Mouse (Mus musculus) spleen, adult 2 months (tissue): ENCODE data around the gene Actl7a. TPM values are rescaled to one million over a fixed set of nuclear protein-coding genes. Genes with fewer than 3 reads are reported as not detected.

ENCODE experiments used
- DNase-seq, 2 experiments: peaks; one replicate each; pipeline versions ENCODE4 v3.0.0 to v3.0.0-alpha.2; 2012 to 2021; ENCODE audit warnings: low spot score in 2 of 2, low read depth in 1 of 2
- H3K27ac ChIP-seq: fragments of 200-500 bp; 2 replicates; pipeline ENCODE4 v1.5.1; 2012; ENCODE audit warnings: low read length, inconsistent platforms; ENCODE audit not compliant: insufficient read depth
- H3K27me3 ChIP-seq: fragments of 200-500 bp; 2 replicates; pipeline ENCODE4 v1.6.1; 2012; ENCODE audit warnings: mild to moderate bottlenecking, moderate library complexity, low read length, inconsistent platforms; ENCODE audit not compliant: control insufficient read depth, insufficient read depth
- H3K36me3 ChIP-seq: fragments of 200-500 bp; 2 replicates; pipeline ENCODE4 v1.6.1; 2012; ENCODE audit warnings: mild to moderate bottlenecking, low read length, inconsistent platforms; ENCODE audit not compliant: control insufficient read depth, insufficient read depth
- H3K4me1 ChIP-seq: fragments of 200-500 bp; 2 replicates; pipeline ENCODE4 v1.6.1; 2011; ENCODE audit warnings: inconsistent platforms; ENCODE audit not compliant: control insufficient read depth, insufficient read depth, insufficient read length
- H3K4me3 ChIP-seq: fragments of 200-500 bp; 2 replicates; pipeline ENCODE4 v1.5.1; 2011; ENCODE audit warnings: mild to moderate bottlenecking, inconsistent platforms; ENCODE audit not compliant: insufficient read depth, insufficient read length; ENCODE audit errors: extremely low read depth
- CTCF ChIP-seq: fragments of 200-500 bp; IDR thresholded peaks from 2 replicates; pipeline ENCODE4 v1.5.1; 2011; ENCODE audit warnings: mild to moderate bottlenecking, inconsistent platforms; ENCODE audit not compliant: insufficient read depth, insufficient read length, insufficient replicate concordance; ENCODE audit errors: extremely low read depth
- POLR2A ChIP-seq: fragments of 200-500 bp; IDR thresholded peaks from 2 replicates; pipeline ENCODE4 v1.6.1; 2011; ENCODE audit warnings: low read depth, low read length, inconsistent platforms
- WGBS: fragments of 180-500 bp; shearing (Covaris S2); methylation state at CpG from one replicate; pipeline ENCODE4 v1.1.7; 2018; 5-methylcytosine and 5-hydroxymethylcytosine counted together
- polyA plus RNA-seq: library from polyadenylated mRNA; depleted of rRNA; stranded (reverse); fragments of >200 nt; gene quantifications from 2 replicates; pipeline ENCODE4 v1.2.3, GENCODE M21; 2012

Actl7a gene
- polyA plus RNA-seq, 1 experiment, result not detected

DNA sequence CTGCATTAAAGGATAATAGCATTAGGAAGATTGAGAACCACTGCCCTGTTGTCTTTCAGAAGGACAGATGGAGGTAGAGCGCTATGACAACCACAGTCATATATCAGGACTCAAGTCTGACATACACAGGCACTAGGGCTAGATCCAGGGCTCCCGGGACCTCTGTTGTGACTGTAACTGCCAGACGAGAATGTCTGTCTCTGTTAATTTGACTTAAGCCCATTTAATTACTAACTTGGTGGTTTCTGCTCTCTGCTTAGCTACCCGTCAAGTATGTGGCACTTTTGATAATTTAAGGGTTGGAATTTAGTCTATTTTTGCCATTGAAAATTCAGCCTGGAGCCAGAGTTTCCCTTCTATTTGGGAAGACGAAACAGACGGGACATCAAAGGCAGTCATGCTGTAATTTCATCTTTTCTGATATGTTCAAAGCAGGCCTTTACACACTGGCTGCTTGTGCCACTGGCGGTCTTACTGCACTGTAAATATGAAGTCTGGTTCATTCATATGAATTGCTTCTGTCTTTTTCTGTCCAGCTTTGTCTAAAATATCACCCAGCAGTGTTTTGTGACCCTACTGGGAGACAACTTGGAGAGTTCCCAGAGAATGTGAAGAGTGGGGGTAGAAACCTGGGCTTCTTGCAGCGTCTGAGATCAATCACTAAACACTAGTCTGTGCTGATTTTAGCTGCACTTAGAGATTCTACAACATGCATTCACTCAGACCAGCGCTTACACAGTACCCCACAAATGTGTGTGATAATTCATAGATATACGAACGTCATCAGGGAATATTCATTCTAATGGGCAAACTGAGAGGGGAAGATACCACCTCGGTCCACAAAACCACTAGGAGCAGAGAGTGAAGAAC lies 24.4 kb upstream of the Actl7a start:
- Histone ChIP-seq H3K4me1 (no peaks in the 10 kb centered on the region), H3K27me3 (no peaks in the 10 kb centered on the region), H3K36me3 (no peaks in the 10 kb centered on the region), H3K27ac (no peak overlapping the region), H3K4me3 (no peak overlapping the region)
- TF ChIP-seq POLR2A (no peak), CTCF (no peak)
- DNase-seq, result no peak
- 84% methylated on average over 12 of the region's 12 CpGs for WGBS

DNA sequence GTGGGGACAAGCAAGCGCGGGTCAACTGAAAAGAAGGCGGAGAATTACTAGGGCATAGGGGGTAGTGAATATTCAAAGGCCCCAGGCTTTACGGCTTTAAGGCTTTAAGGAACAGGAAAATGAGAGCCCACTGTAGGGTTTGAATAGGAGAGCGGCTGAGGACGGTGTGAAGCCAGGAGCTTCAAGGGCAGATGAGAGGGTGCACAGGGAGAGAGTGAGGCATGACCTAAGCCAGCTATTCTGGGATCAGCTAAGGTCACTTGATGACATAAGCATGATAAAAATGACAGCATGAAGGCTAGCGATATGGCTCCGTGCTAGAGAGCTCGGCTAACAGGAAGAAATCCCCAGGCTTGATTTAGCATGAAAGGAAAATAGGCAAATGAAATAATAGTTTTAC lies 23.8 kb upstream of the Actl7a start:
- Histone ChIP-seq H3K27me3 (no peaks in the 10 kb centered on the region), H3K36me3 (no peaks in the 10 kb centered on the region), H3K4me3 (no peak overlapping the region), H3K27ac (no peak overlapping the region), H3K4me1 (no peaks in the 10 kb centered on the region)
- 77% methylated on average over 9 of the region's 9 CpGs for WGBS
- TF ChIP-seq CTCF (no peak), POLR2A (no peak)
- DNase-seq, result no peak

DNA sequence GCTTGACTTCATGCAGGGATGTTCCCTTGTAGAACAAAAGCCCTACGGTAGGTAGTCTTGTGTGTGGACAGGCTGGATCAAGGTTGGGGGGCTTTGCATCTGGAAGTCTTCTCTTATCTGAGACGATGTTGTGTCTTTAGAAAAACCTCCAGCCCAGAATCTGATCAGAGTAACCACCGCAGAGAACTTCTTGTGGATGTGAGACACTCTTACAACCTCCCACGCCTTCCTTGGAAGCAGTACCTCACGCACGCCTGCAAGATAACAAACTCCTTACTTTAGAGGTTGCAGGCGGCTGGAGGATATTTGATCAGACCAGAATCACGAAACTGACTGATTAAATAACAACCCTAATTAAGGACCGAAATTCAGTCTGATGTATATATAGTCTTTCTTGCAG lies 22.8 kb upstream of the Actl7a start:
- Histone ChIP-seq H3K36me3 (no peaks in the 10 kb centered on the region), H3K4me3 (no peak overlapping the region), H3K27me3 (no peaks in the 10 kb centered on the region), H3K4me1 (no peaks in the 10 kb centered on the region), H3K27ac (no peak overlapping the region)
- WGBS, result 78% methylated on average over 9 of the region's 9 CpGs
- TF ChIP-seq POLR2A, result no peak
- no peak for TF ChIP-seq CTCF
- DNase-seq, result no peak

DNA sequence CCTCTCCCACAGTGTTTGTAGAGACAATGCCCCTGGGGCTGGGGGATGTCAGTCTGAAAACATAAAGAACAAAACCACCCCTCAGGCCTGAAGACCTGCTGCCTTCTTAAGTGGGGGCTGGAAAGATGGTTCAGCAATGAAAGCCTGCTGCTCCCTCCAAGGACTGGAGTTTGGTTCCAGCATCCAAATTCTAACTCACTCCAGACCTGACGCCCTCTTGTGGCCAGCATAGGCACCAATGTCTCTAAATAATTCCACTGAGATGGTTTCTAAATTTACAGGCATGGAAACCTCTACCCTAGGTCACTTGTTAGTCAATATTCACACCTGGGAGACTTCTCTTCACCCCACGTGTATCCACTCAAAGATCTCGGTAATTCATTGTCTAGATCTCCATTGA lies 21.7 kb upstream of the Actl7a start:
- no peaks in the 10 kb centered on the region for H3K4me1 ChIP-seq
- H3K4me3 ChIP-seq, result no peak overlapping the region
- peak; percentile 30; the same call in 1 of the 2 replicates for TF ChIP-seq CTCF
- no peak for TF ChIP-seq POLR2A
- H3K36me3 ChIP-seq, result no peaks in the 10 kb centered on the region
- WGBS, result 28% methylated on average over 3 of the region's 3 CpGs
- H3K27ac ChIP-seq, result no peak overlapping the region
- H3K27me3 ChIP-seq, result no peaks in the 10 kb centered on the region
- no peak for DNase-seq

GRCm38 (mm10) chr4:56722346-56722745 lies 20.9 kb upstream of the Actl7a start:
- WGBS, result 79% methylated on average over 6 of the region's 6 CpGs
- no peak overlapping the region for H3K4me3 ChIP-seq
- H3K4me1 ChIP-seq, result no peaks in the 10 kb centered on the region
- TF ChIP-seq POLR2A, result no peak
- TF ChIP-seq CTCF, result no peak
- no peaks in the 10 kb centered on the region for H3K36me3 ChIP-seq
- H3K27ac ChIP-seq, result no peak overlapping the region
- no peaks in the 10 kb centered on the region for H3K27me3 ChIP-seq
- DNase-seq, result no peak

DNA sequence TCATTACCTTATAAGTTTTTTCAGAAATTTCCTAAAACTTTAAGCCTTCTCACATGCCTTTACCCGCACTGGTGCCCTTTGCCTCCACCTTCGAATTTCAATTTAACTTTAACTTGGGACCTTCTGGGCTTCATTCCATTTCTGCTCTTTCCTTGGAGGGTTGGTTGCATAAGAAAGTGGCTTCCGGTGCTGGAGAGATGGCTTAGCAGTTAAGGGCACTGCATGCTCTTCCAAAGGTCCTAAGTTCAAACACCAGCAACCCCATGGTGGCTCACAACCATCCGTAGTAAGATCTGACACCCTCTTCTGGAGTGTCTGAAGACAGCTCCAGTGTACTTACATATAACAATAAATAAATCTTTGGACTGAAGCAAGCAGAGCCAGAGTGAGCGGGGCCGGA lies 20.0 kb upstream of the Actl7a start:
- 89% methylated on average over 6 of the region's 6 CpGs for WGBS
- H3K4me3 ChIP-seq, result no peak overlapping the region
- H3K4me1 ChIP-seq, result no peaks in the 10 kb centered on the region
- H3K27me3 ChIP-seq, result no peaks in the 10 kb centered on the region
- TF ChIP-seq CTCF (no peak), POLR2A (no peak)
- H3K27ac ChIP-seq, result no peak overlapping the region
- no peak for DNase-seq
- H3K36me3 ChIP-seq, result no peaks in the 10 kb centered on the region

- no peak for DNase-seq
- WGBS, result 69% methylated on average over 8 of the region's 8 CpGs
- peak; percentile 3; the same call in 1 of the 2 replicates for TF ChIP-seq CTCF
- TF ChIP-seq POLR2A, result no peak
- Histone ChIP-seq H3K27ac (no peak overlapping the region), H3K4me3 (no peak overlapping the region), H3K4me1 (no peaks in the 10 kb centered on the region), H3K27me3 (no peaks in the 10 kb centered on the region), H3K36me3 (no peaks in the 10 kb centered on the region)
These were observed 17.4 kb upstream of the Actl7a start for GRCm38 (mm10) chr4:56725839-56726238.
